Mouse (Mus musculus) 3134 (cell line): ENCODE data around the gene 9130008F23Rik.

Source experiments
- DNase-seq: peaks from one replicate; pipeline ENCODE4 v3.0.0-alpha.2; 2011; ENCODE audit warnings: low spot score; ENCODE audit not compliant: insufficient read length; ENCODE audit errors: extremely low read depth

9130008F23Rik gene

GRCm38 (mm10) chr17:40831870-40832269 lies 48.5 kb downstream of the 9130008F23Rik start:
- DNase-seq = no peak
